Mouse (Mus musculus) urinary bladder, postnatal 36 days (tissue): ENCODE data around the gene Cmip.

ENCODE experiments used
- DNase-seq, 2 experiments: peaks; one replicate each; pipeline ENCODE4 v3.0.0; 2022; ENCODE audit warnings: low spot score in 2 of 2, mixed read lengths in 1 of 2

The Cmip gene

DNA sequence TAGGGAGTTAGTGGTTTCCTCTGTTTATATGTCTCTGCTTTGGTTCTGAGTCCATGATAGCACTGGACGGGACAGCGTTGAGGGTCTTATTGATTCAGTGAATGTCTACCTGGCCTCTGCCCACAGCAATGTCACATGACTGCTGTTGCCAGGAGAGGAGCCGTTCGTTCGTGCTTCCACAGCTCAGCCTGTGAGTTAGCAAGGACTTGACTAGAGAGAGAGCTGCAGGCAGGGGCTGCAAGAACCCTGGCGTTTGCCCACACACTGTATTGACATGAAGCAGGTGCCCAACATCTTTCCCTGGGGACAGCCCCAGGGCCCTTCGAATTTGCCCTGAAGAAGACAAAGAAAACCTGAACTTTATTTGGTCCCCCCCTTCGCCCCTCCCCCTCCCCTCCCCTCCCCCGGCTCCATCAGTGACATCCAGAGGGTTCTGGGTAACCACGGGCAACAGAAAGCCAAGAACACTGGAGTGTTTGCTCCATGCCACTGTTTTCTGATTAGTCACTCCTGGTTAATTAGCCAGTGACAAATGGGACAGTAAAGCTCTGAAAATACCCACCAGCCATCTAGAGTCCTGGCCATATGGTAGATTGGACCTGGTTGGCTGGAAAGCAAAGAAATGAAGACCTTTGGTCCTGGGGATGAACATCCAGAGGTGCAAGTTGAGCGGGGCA lies 92.0 kb downstream of the Cmip start:
- no peak for DNase-seq

DNA sequence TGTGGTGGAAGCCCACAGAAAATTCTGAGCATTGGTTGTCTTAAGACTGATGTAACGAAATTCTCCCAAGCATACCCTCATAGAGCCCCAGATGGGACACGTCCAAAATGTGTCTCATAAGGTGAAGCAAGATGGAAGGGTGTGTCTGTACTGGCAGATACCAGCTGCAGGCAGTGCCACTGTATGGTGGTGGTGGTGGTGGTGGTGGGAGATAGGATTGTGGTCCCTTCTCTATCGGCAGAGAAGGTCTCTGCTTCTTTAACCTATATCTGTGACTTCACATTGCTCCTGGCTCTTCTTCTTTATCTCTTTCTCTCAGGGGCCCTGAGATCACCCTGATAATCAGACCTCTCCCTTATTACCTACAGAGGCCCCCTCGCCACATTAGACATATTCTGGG lies 92.7 kb downstream of the Cmip start:
- no peak for DNase-seq

DNA sequence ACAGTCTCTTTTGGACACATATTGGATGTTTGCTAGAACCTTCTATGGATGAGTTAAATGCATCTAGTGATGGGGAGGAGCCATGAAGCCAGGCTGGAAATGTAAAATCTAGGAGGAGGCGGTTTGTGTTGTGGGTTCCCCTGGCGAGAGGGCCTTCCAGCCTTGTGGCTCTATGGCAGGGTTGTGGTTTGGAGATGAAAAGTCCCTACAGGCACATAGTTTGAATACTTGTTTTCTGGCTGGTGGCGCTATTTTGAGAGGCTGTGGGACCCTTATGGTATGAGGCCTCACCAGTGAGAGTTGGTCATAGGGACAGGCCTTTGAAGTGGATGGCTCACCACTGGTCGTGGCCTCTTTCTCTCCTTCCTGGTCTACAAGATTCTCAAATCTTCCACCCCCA lies 95.2 kb downstream of the Cmip start:
- DNase-seq = no peak

DNA sequence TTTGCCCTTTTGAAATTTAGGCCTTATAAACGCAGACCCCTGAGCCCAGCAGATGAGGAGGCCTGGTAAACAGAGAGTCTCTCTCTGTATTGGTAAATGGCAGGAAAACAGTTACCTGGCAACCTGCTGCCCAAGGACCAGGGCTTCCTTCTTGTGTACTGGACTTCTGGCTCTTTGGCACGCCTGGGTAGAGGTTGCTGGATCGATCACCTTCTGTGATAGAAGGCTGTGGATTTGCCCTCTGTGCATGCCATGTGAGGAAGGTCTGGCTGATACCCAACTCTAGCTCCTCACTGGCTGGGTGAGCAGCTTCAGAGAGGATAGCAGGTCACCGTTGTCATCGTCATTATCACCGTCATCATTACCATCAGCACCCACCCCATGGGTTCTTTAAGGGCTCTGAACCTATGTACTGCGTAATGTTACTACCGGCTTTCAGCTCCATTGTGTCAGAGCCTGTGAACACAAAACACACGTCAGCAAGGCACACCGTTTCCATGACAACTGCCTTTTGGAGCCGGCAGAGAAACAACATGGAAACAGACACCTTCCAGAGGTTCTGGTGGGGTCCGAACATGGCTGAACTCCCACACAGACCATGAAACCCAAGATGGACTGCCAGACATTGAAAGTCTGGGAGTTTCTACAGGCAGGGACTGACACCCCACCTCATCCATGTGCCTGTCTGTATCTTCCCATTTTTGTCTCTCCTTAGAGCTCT lies 98.4 kb downstream of the Cmip start:
- no peak for DNase-seq

DNA sequence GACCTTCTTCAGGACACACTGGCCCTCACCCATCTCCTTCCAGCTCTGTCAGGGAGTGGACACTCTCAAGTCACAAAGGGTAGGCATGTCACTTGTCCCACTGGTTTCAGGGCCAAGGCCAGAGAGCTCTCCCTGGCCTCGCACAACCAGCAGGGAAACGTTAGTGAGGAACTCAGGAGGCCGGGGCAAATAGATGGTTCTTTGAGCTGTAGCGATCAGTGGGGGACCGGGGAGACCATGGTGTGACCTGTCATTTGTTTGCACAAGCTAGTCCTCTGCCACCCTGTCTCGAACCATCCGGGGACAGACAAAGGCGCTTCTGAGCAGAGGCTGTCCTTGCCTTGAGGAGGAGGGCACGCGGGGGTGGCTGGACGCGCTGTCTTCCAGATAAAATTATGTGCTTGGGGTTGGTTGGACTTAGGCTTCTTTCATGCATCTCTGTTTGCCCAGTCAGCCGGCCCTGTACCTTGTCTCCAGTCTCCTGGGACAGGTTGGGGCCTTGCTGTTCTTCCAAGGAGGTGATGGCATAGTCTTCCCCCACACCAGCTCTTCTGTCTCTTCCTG lies 99.3 kb downstream of the Cmip start:
- DNase-seq = no peak

DNA sequence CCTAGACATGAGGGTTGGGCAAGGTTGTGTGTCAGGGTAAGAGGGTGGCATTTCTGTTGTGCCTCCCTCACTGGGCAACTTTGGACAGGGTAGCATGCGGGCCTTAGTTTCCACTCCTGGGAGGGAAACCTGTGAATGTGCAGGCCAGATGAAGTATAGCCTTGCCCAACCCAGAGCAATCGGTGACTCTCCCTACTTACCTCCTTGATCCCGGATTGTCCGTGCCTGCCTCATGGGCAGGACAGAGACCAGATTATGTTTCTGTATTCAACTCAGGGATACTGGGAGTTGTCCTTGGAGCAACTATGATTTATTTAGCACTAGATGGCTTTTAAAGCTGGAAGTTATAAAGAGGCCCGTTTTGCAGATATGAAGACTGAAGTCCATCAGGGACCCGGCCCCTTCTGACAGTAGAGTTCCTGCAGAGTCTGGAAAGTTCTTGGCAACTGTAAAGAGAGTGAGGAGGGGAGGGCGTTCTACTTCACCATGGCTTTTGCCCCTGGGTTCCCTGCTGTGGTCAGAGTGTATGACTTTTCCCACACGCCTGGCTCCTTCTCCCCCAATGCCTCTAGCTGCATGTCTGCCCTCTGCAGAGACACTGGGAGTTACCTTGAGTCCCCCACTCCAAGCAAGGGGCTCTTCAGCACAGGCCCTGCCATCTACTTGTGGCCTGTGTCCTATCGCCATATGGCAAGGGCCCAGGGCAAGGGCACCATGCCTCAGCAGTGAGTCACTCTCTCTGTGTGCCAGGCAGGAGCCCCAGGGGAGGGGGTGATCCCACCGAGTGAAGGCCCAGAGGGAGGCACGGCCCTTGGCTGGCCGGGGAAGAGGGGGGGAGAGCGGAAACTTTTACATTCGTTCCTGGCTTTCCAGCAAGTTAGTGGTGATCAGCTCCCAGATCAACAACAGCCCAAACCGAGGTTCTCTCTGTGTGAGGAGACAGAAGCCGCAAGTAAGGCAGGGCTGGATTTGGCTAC lies 100.9 kb downstream of the Cmip start:
- DNase-seq = peak in 1 of 2 experiments; percentile 42

DNA sequence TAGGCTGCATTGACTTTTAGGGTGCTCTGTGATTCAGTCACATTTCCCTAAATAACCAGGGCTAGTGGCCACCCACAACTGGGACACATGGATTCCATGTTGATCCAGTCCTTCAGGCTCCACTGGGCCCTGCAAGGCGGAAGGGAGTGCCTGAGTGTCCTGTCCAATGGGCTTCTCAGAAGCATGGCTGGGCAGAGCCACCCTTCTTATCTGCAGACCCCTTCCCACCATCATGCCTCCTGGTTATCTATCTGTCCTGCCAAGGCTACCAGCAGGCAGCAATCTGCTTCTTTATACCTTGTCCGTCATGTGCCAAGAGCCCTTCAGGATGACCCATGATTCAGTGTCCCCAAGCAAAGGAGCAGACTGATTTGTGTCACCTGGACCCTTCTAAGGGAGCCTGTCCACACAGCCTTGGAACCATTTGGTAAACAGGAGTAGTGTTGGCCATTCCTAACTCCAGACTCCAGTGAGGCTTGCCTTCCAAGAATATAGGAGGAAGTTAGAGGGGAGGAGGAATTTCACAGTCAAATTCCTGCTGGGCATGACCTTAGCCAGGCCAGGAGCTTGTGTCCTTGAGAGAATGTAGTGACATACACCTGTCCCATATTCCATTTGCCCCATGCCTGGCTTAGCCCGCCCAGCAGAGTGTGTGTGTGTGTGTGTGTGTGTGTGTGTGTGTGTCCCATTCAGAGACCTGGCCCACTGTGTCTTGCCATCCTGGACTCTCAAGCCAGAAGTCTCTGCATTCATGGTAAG lies 103.5 kb downstream of the Cmip start:
- DNase-seq = no peak

DNA sequence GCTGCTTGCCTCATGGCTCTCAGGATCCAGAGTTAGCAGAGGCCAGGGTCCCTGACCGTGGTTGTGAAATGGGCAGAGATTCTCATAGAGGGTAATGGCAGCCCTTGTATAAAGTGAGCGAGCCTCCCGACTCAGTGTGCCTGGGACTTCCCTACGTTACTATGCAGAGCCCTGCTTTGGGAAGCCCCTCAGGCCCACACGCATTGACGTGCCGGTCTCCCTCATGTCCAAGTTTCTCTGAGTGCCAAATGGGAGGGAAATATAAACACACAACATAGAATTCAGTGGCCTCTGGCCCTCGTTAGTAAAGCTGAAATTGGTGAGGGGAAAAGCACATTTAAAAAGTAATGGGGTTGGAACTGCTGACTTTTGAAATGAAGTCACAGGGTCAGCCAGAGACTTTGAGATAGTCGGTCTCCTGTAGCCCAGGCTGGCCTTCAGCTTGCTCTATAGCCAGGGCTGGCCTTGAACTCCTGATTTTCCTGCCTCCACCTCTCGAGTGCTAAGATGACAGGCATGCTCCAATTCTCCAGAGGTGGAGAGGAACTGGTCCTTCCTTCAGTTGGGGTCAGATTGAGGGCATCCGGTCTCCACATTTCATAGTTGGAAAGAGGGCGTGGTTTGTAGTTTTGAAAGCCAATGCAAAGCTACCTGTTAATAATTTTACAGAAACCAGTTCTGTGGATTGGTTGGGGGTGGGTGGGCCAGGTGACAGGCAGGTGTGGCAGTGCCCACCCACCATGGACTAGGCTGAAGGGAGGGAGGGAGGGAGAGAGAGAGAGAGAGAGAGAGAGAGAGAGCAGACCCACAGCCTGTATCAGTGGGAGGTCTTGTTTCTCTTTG lies 105.0 kb downstream of the Cmip start:
- no peak for DNase-seq

DNA sequence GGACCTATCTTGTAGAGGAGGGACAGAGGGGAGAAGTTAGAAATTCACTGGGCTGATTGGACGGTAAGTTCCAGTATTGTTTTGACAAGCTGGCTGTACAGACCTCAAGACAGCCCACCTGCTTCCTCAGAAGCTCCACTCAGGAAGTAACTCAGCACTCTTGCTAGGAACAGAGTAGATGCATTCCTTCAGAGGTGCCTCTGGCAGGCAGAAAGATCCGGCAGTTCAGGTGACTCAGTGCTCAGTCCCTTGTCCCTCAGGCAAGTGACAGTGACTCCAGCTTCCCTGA lies 105.5 kb downstream of the Cmip start:
- DNase-seq = no peak

DNA sequence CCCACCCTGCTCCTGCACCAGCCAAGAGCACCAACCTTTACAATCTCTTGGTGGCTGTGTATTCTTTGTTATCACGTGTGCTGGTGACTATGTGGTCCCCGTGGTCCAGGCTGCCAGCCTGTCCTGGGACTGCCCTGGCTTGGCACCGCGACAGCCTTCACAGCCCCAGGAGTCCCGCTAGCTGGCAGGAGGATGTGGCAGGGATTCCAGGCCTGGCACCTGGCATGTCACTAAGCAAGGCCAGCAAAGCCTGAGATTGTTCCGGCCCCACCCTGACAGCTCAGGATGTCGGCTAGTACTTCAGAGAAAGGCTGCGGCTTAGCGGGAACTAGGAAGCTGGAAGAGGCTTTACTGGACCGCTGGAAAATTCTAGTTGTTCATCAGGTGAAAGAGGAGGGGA lies 106.4 kb downstream of the Cmip start:
- peak in 1 of 2 experiments; percentile 48 for DNase-seq

DNA sequence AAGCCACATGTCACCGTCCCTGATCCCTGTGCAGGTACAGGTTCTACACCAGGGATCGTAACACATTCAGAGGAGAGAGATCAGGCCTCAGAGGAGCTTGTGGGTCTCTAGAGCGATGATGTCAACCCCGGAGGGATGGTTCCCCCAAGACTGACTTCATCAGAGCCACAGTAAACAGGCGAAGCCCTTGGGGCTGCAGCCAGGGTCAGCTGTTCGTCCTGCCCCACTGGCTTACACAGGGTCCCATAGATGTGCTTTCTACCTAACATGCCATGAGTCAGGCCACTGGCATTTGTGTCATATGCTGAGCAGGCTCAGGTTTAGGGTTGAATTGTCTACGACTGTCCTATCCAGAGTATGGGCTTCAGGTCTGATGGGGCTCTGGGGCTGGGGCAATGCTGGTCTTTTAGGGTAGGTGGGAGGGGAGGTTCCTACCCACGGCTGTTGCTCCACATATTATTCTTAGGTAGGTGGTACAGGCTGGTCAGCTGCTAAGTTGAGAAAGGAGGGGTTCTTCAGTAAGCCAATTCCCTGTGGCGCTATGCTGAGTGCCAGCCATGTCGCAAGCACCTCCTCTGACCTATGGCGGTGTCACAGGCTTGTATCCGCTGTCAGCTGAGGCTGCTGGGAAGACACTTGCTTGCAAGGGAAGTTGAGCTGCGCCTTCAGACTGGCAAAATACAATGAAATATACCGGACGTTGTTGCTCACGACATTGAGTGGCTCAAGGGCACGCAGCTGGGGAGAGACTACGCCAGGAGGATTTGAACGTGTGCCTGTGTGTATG lies 107.7 kb downstream of the Cmip start:
- DNase-seq = peak in 1 of 2 experiments; percentile 52

DNA sequence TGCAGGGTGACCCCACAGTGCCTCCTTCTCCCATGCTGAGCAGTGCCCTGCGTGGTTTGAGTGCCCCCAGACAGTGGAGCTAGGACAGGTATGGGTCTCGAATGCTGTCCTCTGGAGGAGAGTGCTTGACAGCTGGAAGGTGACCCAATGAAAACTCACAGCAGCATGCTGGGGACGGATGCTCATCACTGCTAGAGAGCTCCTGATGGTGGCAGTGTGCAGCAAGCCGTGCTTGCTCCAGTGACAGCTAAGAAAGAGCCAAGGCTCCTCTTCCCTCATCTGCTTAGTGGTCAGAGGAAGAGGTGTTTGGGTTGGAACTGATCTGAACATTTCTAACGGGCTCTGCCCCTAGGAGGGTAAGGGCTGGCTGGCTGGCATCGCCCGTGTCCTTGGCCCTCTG lies 109.6 kb downstream of the Cmip start:
- no peak for DNase-seq

DNA sequence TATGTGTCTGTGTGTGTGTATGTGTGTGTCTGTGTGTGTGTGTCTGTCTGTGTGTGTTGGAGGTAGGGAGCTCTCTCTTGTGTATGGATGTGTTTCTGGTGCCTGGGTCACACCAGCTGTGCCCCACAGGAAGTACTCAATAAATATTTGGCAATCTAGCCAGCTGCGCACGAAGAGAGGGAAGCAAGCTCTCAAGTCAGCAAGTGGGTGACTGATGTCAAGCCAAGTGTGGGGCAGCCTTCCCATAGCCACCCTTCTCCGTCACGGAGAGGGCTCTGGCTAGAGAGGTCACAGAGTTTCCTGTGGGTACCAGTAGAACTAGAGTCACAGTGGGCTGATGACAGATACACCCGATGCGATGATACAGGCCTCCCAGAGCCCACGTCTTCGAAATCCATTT lies 110.6 kb downstream of the Cmip start:
- no peak for DNase-seq

DNA sequence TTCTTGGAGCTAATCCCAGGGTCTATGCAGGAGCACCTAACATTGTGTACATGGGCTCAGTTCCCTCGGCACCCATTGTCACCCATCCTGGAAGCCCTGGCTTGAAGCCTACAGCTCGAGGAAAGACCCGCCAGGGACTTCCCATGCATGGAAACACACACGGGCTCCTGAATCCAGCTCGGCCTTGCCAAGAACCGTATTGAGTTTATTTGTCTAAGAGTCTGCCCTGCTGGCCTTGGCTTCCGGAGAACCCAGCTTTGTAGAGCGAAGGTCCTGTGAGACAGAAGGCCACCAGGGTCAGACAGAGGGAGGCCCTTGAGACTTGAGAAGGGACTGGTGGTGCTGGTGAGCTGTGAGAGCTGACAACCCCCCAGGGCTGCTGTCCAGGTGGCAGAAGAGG lies 111.9 kb downstream of the Cmip start:
- peak; percentile 26 to 36 for DNase-seq

DNA sequence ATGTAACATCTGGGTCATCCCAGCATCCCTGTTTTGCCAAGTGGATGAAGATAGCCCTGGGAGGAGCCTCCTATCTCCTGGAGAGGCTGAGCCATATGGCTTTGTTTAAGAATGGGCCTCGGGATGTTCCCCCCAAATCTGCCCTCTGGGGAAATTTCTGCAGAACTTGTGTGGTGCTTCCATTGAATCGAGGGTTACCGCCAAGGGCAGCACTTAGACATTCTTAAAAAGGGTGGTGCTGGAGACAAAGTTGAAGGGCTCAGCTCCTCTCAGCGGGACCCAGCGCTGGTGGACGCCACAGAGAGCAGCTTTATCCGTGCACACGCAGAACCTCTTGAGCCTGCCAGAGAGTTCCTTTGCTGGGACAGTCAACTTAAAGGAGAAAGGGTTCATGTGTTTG lies 113.1 kb downstream of the Cmip start:
- no peak for DNase-seq

DNA sequence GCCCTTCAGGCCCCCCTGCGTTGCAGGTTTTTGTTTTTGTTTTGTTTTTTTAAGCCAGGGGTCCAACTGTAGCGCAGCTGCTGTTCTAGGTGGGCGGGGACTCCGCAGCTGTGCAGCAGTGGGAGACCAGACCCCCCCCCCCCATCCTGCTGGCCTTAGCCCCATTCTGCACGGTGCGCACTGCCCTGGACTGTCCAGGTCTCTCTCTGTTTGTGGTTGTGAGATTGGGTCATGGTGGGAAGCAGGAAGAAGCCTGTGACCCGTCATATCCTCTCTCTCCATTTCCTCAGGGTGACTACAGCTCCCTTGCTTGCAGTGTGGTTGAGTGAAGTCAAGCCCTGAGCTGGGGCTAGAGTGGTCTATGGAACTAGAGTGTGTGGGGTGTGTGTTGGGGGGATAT lies 114.3 kb downstream of the Cmip start:
- DNase-seq = no peak

DNA sequence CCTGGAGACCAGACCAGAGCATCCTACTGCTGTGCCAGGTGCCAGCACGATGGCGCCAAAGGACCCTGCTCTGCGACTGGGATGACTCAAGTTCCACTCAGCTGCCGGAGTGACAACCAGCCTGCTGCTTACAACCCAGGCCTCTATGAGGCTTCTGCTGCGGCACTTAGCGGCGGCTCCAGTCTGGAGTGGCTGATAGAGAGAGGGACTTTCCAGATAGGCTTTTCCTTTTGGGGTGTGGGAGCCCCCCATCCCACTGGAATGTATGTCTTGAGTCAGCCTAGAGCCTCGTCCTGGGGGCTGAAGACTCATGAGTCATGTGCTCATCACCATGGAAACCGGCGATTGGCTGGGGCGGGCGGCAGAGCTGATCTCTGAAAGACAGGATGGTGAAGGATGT lies 115.2 kb downstream of the Cmip start:
- no peak for DNase-seq

DNA sequence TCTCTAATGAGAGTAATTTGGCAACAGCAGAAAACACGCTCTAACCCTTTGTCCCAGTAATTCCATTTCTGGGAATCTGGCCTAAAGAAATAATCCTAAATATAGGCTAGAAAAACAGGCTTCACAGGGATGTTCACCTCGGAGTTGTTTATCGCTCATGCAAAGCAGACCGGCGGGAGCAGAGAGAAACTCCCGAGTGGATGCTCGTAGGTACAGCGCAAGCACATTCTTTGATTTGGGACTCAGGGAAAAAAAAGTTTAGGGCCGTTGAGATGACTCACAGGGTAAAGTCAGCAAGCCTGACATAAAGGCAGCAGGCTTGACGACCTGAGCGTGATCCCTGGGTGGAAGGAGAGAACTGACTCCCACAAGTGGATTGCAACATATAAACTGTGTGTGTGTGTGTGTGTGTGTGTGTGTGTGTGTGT lies 116.2 kb downstream of the Cmip start:
- DNase-seq = peak; percentile 26 to 40

DNA sequence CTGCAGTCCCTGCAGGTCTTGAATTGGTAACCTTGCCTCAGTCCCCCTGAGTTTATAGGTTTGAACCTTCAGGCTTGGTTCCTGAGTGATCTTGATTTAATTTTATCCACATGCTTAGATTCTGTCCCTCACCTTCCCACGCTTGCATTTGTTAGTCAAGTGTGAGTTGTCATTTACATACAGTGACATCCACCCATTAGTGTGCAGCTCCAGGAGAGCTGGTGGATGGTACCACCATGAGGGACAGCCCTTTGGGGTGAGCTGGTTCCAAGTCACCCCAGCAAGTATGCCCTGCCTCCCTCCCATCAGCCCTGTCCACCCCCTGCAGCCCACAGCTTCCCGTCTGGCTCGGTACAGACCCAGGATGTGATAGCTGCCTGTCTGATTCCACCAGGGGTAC lies 117.2 kb downstream of the Cmip start:
- DNase-seq = no peak

DNA sequence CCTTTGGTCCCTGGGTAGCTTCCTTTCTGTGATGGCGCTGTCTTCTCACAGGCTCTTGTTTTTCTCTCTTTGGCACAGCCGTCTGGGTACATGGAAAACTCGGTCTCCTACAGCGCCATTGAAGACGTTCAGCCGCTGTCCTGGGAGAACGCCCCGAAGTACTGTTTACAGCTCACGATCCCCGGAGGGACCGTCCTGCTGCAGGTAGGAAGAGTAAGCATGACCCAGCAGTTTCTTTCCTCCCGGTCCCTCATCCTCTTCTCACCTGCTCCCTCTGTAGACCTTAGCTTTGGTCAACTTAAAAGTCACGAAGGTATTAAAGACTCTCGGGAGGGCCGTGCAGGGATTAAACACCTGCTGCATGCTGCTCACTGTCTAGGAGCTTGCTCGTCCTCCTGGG lies 120.1 kb downstream of the Cmip start:
- no peak for DNase-seq
